In genomic region chr2:30691857-30692560, GRCm38 (mm10) we compare ENCODE assay signal across 7 mouse cellular contexts.
A peak's percentile ranks its signal among the peaks of the same experiment; 100 is the strongest.
DNase-seq lines count a peak whose midpoint lies in the region; ATAC-seq lines count a peak whose summit lies in the region.

No protein-coding gene starts in this region.

- no peaks in the 10 kb centered on the region for H3K36me3 ChIP-seq in hindbrain, embryonic 16.5 days (ENCODE audit: control insufficient read depth, insufficient read depth, low read length)

- H3K4me2 ChIP-seq in hindbrain, embryonic 16.5 days (ENCODE audit: low read length) = peak overlapping the region; percentile 73

- peak overlapping the region; percentile 60 for H3K9ac ChIP-seq in hindbrain, embryonic 16.5 days (ENCODE audit: low read depth, low read length)

- DNase-seq in adrenal gland, adult 2 months = peak; percentile 95
- peak; percentile 98 for DNase-seq in cerebellum, adult 9-11 months
- DNase-seq in gastrocnemius, postnatal 10 days = peak; percentile 87
- peak; percentile 85 for DNase-seq in left cerebral cortex, adult 11 months (ENCODE audit: low spot score)
- DNase-seq in lung, postnatal 36 days = peak; percentile 91
- DNase-seq in spleen, postnatal 10 days (ENCODE audit: low spot score in 2 of 2) = peak; percentile 27 to 63

- peak overlapping the region; percentile 99 for H3K27ac ChIP-seq in hindbrain, embryonic 16.5 days (ENCODE audit: low read depth, low read length)

- 4% methylated on average over 11 of the region's 11 CpGs for WGBS in hindbrain, embryonic 16.5 days

- no peak overlapping the region for H3K4me3 ChIP-seq in hindbrain, embryonic 16.5 days (ENCODE audit: low read length)

- peaks cover 48% of the 10 kb centered on the region for H3K4me1 ChIP-seq in hindbrain, embryonic 16.5 days (ENCODE audit: control insufficient read depth, insufficient read depth, low read depth, low read length)

- no peaks in the 10 kb centered on the region for H3K27me3 ChIP-seq in hindbrain, embryonic 16.5 days (replicated peaks; ENCODE audit: control insufficient read depth, insufficient read depth, low read length)

- ATAC-seq in hindbrain, embryonic 16.5 days = peak; percentile 54

- no peaks in the 10 kb centered on the region for H3K9me3 ChIP-seq in hindbrain, embryonic 16.5 days (ENCODE audit: control insufficient read depth, low read length)

Comparison
In these comparisons a context has a peak if more than half of its experiments do, and no peak if none do; other contexts are left out.
1. DNase-seq: peak in every context shown above with its lines; median percentile 98 in cerebellum, adult 9-11 months; 95 in adrenal gland, adult 2 months; 91 in lung, postnatal 36 days; 87 in gastrocnemius, postnatal 10 days; 85 in left cerebral cortex, adult 11 months; 45 in spleen, postnatal 10 days.